Mouse (Mus musculus): ENCODE measurements around the gene Ube2ql1.

GRCm38 (mm10) chr13:69706919-69707318, 32.8 kb downstream of the Ube2ql1 start:
- no peak for TF ChIP-seq CTCF (IDR thresholded peaks at IDR 0.05; ENCODE audit: low read depth)
- no peak for TF ChIP-seq EP300 (IDR thresholded peaks at IDR 0.05; ENCODE audit: low read depth)
